Mouse (Mus musculus) forebrain, embryonic 14.5 days (tissue): ENCODE measurements around the gene Cd276. TPM values are rescaled to one million over a fixed set of nuclear protein-coding genes. Genes with fewer than 3 reads are reported as not detected.

Source experiments
- ATAC-seq: fragments of 200-750 bp; cut with Nextera tagmentation; 2 replicates; pipeline ENCODE4 v1.8.0; 2017; ENCODE audit warnings: mild to moderate bottlenecking, moderate library complexity
- DNase-seq: peaks from one replicate; pipeline ENCODE4 v3.0.0-alpha.2; 2015; ENCODE audit warnings: low spot score
- H3K27ac ChIP-seq: fragments of 300-500 bp; sonication (generic); 2 replicates; pipeline ENCODE4 v1.5.1; 2014; ENCODE audit warnings: low read depth, mild to moderate bottlenecking, control low read depth, low read length, moderate library complexity
- H3K27me3 ChIP-seq: fragments of 300-500 bp; sonication (generic); replicated peaks from 2 replicates; pipeline ENCODE4 v1.6.1; 2014; ENCODE audit warnings: low read length, control low read depth, mixed read lengths; ENCODE audit not compliant: control insufficient read depth, insufficient read depth
- H3K36me3 ChIP-seq: fragments of 300-500 bp; sonication (generic); 2 replicates; pipeline ENCODE4 v1.6.1; 2014; ENCODE audit warnings: low read length, control low read depth; ENCODE audit not compliant: control insufficient read depth, insufficient read depth
- H3K4me1 ChIP-seq: fragments of 300-500 bp; sonication (generic); 2 replicates; pipeline ENCODE4 v1.6.1; 2014; ENCODE audit warnings: antibody characterized with exemption, low read length, control low read depth; ENCODE audit not compliant: control insufficient read depth, insufficient read depth
- H3K4me2 ChIP-seq: fragments of 300-500 bp; sonication (generic); 2 replicates; pipeline ENCODE4 v1.6.1; 2014; ENCODE audit warnings: mild to moderate bottlenecking, control low read depth, low read length
- H3K4me3 ChIP-seq: fragments of 300-500 bp; sonication (generic); 2 replicates; pipeline ENCODE4 v1.5.1; 2014; ENCODE audit warnings: low read depth, low read length, control low read depth
- H3K9ac ChIP-seq: fragments of 300-500 bp; sonication (generic); 2 replicates; pipeline ENCODE4 v1.6.1; 2014; ENCODE audit warnings: mild to moderate bottlenecking, low read length, control low read depth, moderate library complexity
- H3K9me3 ChIP-seq: fragments of 300-500 bp; sonication (generic); replicated peaks from 2 replicates; pipeline ENCODE4 v1.6.1; 2016; ENCODE audit warnings: low read length, control low read depth, mixed read lengths; ENCODE audit not compliant: control insufficient read depth
- WGBS: fragments of 180-500 bp; shearing (Covaris S2); extraction: QIAGEN DNeasy Blood & Tissue Kit; methylation state at CpG from one replicate; pipeline ENCODE4 v1.1.7; 2014; 5-methylcytosine and 5-hydroxymethylcytosine counted together
- polyA plus RNA-seq: library from polyadenylated mRNA; unstranded; fragments of >200 nt; fragmentation: Nextera tagmentation; extraction: Ambion mirVana; gene quantifications from 2 replicates; pipeline ENCODE4 v1.2.1, GENCODE M21; 2014

The Cd276 gene
- polyA plus RNA-seq, 1 experiment from 2014 or later: 24.6 TPM

DNA sequence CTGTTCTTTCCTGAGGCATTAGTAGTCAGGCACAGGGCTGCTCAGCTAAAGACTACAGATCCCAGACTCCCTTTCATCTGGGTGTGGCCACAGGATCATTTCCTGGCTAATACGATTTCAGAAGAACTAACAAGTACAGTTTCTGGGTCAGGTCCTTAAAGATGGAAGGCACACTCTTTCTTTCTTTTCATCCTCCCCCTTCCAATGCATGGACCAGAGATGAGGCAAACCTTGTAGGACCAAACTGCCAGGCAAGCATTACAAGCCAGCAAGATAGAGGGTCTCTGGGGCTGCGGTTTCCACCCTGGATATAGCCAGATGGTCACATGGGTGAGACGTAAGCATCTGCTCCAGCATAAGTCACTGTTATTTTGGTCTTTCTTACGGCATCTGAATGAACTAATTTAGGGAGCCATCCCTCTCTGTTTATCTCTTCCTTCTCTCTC is 10.3 kb downstream of the Cd276 start:
- no peaks in the 10 kb centered on the region for H3K27me3 ChIP-seq
- peak overlapping the region; percentile 12; the same call in 1 of the 2 replicates for H3K4me2 ChIP-seq
- no peak for ATAC-seq
- H3K36me3 ChIP-seq: no peaks in the 10 kb centered on the region
- H3K27ac ChIP-seq: no peak overlapping the region
- peak; percentile 53 for DNase-seq
- H3K4me1 ChIP-seq: peaks cover 8% of the 10 kb centered on the region; the same call in 1 of the 2 replicates
- no peak overlapping the region for H3K4me3 ChIP-seq
- 66% methylated on average over 4 of the region's 4 CpGs for WGBS
- no peaks in the 10 kb centered on the region for H3K9me3 ChIP-seq
- H3K9ac ChIP-seq: no peak overlapping the region

DNA sequence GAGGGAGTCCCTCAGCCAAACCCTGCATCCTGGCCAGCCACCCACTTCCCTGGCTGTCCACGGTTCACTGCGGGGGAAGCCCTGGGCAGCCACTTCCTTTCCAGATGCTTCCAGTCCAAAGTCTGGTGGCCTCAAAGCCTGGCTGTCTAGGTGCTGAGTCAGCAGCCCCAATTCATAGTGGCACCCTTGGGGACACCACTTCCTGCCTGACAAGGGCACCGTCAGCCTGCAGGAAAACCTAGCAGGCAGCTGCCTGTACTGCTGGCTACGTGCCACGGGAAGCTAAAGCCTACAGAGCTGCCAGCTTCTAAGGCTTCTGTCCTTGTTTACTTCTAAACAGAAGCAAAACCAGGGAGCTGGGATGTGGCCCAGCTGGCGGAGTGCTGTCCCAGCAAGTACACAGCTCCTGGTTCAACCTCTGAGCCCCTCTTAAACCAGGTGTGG is 13.3 kb downstream of the Cd276 start:
- Histone ChIP-seq H3K4me3 (no peak overlapping the region), H3K4me1 (peaks cover 5% of the 10 kb centered on the region; the same call in 1 of the 2 replicates), H3K36me3 (peaks cover 16% of the 10 kb centered on the region), H3K9ac (peak overlapping the region; percentile 29; the same call in 1 of the 2 replicates), H3K9me3 (no peaks in the 10 kb centered on the region), H3K27ac (peak overlapping the region; percentile 54; the same call in 1 of the 2 replicates), H3K27me3 (no peaks in the 10 kb centered on the region), H3K4me2 (no peak overlapping the region)
- peak; percentile 40; the same call in 1 of the 2 replicates for ATAC-seq
- 48% methylated on average over 6 of the region's 6 CpGs for WGBS
- DNase-seq: peak; percentile 89

- Histone ChIP-seq H3K27ac (no peak overlapping the region), H3K4me3 (no peak overlapping the region), H3K27me3 (no peaks in the 10 kb centered on the region), H3K9ac (no peak overlapping the region), H3K36me3 (peaks cover 29% of the 10 kb centered on the region), H3K4me1 (0 out of 2 replicates have a peak, but pooled peaks cover 3% of the 10 kb centered on the region), H3K4me2 (no peak overlapping the region), H3K9me3 (no peaks in the 10 kb centered on the region)
- DNase-seq: peak; percentile 87
- 51% methylated on average over 5 of the region's 5 CpGs for WGBS
- peak; percentile 60 for ATAC-seq
Observed at GRCm38 (mm10) chr9:58539886-58540285, 15.4 kb downstream of the Cd276 start.

GRCm38 (mm10) chr9:58537774-58538173 is 17.5 kb downstream of the Cd276 start:
- no peak overlapping the region for H3K9ac ChIP-seq
- DNase-seq: no peak
- no peak overlapping the region for H3K4me3 ChIP-seq
- no peaks in the 10 kb centered on the region for H3K9me3 ChIP-seq
- H3K36me3 ChIP-seq: peaks cover 33% of the 10 kb centered on the region
- 84% methylated on average over 3 of the region's 3 CpGs for WGBS
- H3K27me3 ChIP-seq: no peaks in the 10 kb centered on the region
- 0 out of 2 replicates have a peak, but pooled peaks cover 3% of the 10 kb centered on the region for H3K4me1 ChIP-seq
- no peak overlapping the region for H3K27ac ChIP-seq
- H3K4me2 ChIP-seq: no peak overlapping the region
- ATAC-seq: no peak

GRCm38 (mm10) chr9:58535447-58536134 is 19.6 kb downstream of the Cd276 start:
- no peak overlapping the region for H3K9ac ChIP-seq
- H3K4me1 ChIP-seq: no peaks in the 10 kb centered on the region
- H3K27ac ChIP-seq: no peak overlapping the region
- peak; percentile 73 for DNase-seq
- no peak overlapping the region for H3K4me3 ChIP-seq
- ATAC-seq: peak; percentile 69
- peaks cover 37% of the 10 kb centered on the region for H3K36me3 ChIP-seq
- H3K9me3 ChIP-seq: no peaks in the 10 kb centered on the region
- H3K4me2 ChIP-seq: no peak overlapping the region
- H3K27me3 ChIP-seq: no peaks in the 10 kb centered on the region
- WGBS: 76% methylated on average over 20 of the region's 20 CpGs

GRCm38 (mm10) chr9:58534766-58535165 is 20.5 kb downstream of the Cd276 start:
- ATAC-seq: peak; percentile 56; the same call in 1 of the 2 replicates
- no peak overlapping the region for H3K9ac ChIP-seq
- whole genome bisulfite sequencing: 58% methylated on average over 1 of the region's 1 CpGs
- no peak overlapping the region for H3K4me3 ChIP-seq
- H3K36me3 ChIP-seq: peaks cover 44% of the 10 kb centered on the region
- no peaks in the 10 kb centered on the region for H3K9me3 ChIP-seq
- H3K27ac ChIP-seq: no peak overlapping the region
- H3K27me3 ChIP-seq: no peaks in the 10 kb centered on the region
- H3K4me2 ChIP-seq: no peak overlapping the region
- no peaks in the 10 kb centered on the region for H3K4me1 ChIP-seq
- DNase-seq: peak; percentile 86

DNA sequence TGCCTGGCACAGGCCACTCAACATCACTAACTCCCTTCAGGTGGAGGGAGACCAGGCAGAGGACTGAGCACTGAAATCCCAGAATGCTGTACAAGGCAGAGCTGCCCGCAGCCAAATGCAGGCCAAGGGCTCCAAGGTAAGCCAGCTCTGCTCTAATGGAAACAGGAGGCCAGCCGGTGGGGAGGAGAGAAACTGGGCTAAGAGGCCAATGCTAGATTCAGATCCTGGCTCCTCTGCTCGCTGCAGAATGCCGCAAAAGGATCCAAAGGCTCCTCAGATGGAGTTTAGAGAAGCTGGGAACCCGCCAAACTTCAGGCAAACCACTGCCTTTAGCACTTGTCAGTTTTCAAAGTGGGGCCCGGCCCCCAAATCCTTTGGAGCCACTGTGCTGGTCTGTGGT is 21.9 kb downstream of the Cd276 start:
- Histone ChIP-seq H3K9ac (no peak overlapping the region), H3K27me3 (no peaks in the 10 kb centered on the region), H3K36me3 (peaks cover 48% of the 10 kb centered on the region), H3K4me3 (no peak overlapping the region), H3K9me3 (no peaks in the 10 kb centered on the region), H3K4me1 (no peaks in the 10 kb centered on the region), H3K4me2 (no peak overlapping the region), H3K27ac (no peak overlapping the region)
- ATAC-seq (no peak), DNase-seq (no peak)
- WGBS: 94% methylated on average over 6 of the region's 6 CpGs

DNA sequence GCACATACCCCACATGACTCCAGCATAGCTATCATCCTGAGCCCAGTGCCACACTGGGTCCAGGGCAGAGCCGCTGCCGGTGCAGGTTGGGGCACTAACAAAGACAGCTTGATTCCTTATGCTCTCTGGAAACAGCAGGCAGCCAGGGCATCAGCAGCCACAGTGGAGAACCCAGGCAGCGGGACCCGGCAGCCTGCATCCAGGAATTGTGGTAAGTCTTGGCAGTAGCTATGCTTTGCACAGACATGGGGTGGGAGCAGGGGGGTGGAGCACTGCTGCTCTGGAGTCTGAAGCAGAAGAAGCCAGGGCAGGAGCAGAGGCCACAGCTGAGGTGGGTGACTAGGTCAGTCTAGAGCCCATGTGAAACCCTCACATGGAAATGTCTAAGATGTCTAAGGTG is 23.0 kb downstream of the Cd276 start:
- ATAC-seq (no peak), DNase-seq (no peak)
- no peak overlapping the region for H3K9ac ChIP-seq
- no peaks in the 10 kb centered on the region for H3K4me1 ChIP-seq
- H3K36me3 ChIP-seq: peaks cover 53% of the 10 kb centered on the region
- no peak overlapping the region for H3K27ac ChIP-seq
- WGBS: 82% methylated on average over 4 of the region's 4 CpGs
- H3K4me3 ChIP-seq: no peak overlapping the region
- no peak overlapping the region for H3K4me2 ChIP-seq
- H3K27me3 ChIP-seq: no peaks in the 10 kb centered on the region
- no peaks in the 10 kb centered on the region for H3K9me3 ChIP-seq

DNA sequence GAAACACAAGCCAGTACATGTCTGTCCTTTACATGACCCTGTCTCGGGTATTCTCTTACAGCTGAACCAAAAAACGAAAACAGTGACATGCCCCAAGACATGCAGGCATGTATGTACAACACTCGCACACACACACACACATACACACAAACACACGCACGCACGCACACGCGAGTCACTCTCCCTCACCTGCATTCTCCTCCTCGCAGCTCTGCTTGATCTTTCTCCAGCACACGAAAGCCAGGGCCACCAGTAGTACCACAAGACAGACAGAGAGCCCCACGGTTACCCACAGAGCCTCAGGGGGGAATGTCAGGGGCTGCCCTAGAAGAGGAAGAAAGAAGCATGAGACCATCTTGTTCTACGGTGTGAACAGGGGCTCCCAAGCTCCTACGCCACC is 24.8 kb downstream of the Cd276 start:
- no peaks in the 10 kb centered on the region for H3K9me3 ChIP-seq
- H3K9ac ChIP-seq: no peak overlapping the region
- H3K36me3 ChIP-seq: peaks cover 55% of the 10 kb centered on the region
- H3K4me2 ChIP-seq: no peak overlapping the region
- no peaks in the 10 kb centered on the region for H3K27me3 ChIP-seq
- H3K4me1 ChIP-seq: no peaks in the 10 kb centered on the region
- H3K4me3 ChIP-seq: no peak overlapping the region
- no peak for DNase-seq
- WGBS: 95% methylated on average over 13 of the region's 13 CpGs
- H3K27ac ChIP-seq: no peak overlapping the region
- no peak for ATAC-seq
